Mouse (Mus musculus) urinary bladder, postnatal 36 days (tissue): ENCODE results near the gene Zmym5.
"Not testable (repeated sequence)": the region's sequence is repeated elsewhere in the genome, so short reads cannot be mapped to it uniquely, and the experiment has no call there.

ENCODE experiments used
- DNase-seq, 2 experiments: peaks; one replicate each; pipeline ENCODE4 v3.0.0; 2022; ENCODE audit warnings: low spot score in 2 of 2, mixed read lengths in 1 of 2

The Zmym5 gene

GRCm38 (mm10) chr14:56811701-56812339, at the start of gene Zmym5:
Gene Zmym5 (minus strand): TSS chr14:56811716.
- peak; percentile 84 to 90 for DNase-seq

GRCm38 (mm10) chr14:56849681-56850080, 38.2 kb upstream of the Zmym5 start:
- DNase-seq: no peak

GRCm38 (mm10) chr14:56848322-56848721, 36.8 kb upstream of the Zmym5 start:
- no peak for DNase-seq

GRCm38 (mm10) chr14:56844507-56844906, 33.0 kb upstream of the Zmym5 start:
- DNase-seq: no peak

GRCm38 (mm10) chr14:56844033-56844432, 32.5 kb upstream of the Zmym5 start:
- DNase-seq: no peak

GRCm38 (mm10) chr14:56834576-56834975, 23.1 kb upstream of the Zmym5 start:
- DNase-seq: not testable (repeated sequence)

- peak in 1 of 2 experiments; percentile 35 for DNase-seq
These were observed 21.7 kb upstream of the Zmym5 start for GRCm38 (mm10) chr14:56833211-56833610.

- peak; percentile 17 to 21 for DNase-seq
These were observed 21.1 kb upstream of the Zmym5 start for GRCm38 (mm10) chr14:56832563-56833113.

GRCm38 (mm10) chr14:56832147-56832546, 20.6 kb upstream of the Zmym5 start:
- no peak for DNase-seq

GRCm38 (mm10) chr14:56830491-56831045, 19.1 kb upstream of the Zmym5 start:
- no peak for DNase-seq

- DNase-seq: no peak
These were observed 13.0 kb upstream of the Zmym5 start for GRCm38 (mm10) chr14:56824562-56824961.

GRCm38 (mm10) chr14:56817616-56818015, 6.1 kb upstream of the Zmym5 start:
- DNase-seq: no peak

- no peak for DNase-seq
These were observed 5.6 kb upstream of the Zmym5 start for GRCm38 (mm10) chr14:56817131-56817530.

GRCm38 (mm10) chr14:56816541-56816940, 5.0 kb upstream of the Zmym5 start:
- DNase-seq: no peak

GRCm38 (mm10) chr14:56812520-56813036, 1.1 kb upstream of the Zmym5 start:
- peak; percentile 65 to 75 for DNase-seq

GRCm38 (mm10) chr14:56810781-56811690, 480 bp downstream of the Zmym5 start:
- DNase-seq: peak; percentile 33 to 54

GRCm38 (mm10) chr14:56793243-56793642, 18.3 kb downstream of the Zmym5 start:
- peak; percentile 24 to 28 for DNase-seq

- DNase-seq: no peak
These were observed 26.9 kb downstream of the Zmym5 start for GRCm38 (mm10) chr14:56784575-56784974.

GRCm38 (mm10) chr14:56778933-56779300, 32.6 kb downstream of the Zmym5 start:
- DNase-seq: no peak

GRCm38 (mm10) chr14:56778200-56778932, 33.1 kb downstream of the Zmym5 start, which contains the start of gene Pspc1:
Gene Pspc1 (minus strand): TSS chr14:56778316.
- peak; percentile 96 to 97 for DNase-seq
